8 mouse cellular contexts compared by ENCODE assay signal in genomic region chr17:87612796-87613195, GRCm38 (mm10). TPM values are rescaled to one million over a fixed set of nuclear protein-coding genes. Genes with fewer than 3 reads are reported as not detected.
DNase-seq lines count a peak whose midpoint lies in the region; ATAC-seq lines count a peak whose summit lies in the region.
"Had no signal": no experiment of that assay in that cellular context is flagged by ENCODE, and none has a peak within 500 bp of the region (broad histone marks: within the 10 kb centered on the region; RNA-seq: fewer than 3 reads in every experiment).

No protein-coding gene starts in this region.

- H3K4me3 ChIP-seq in embryonic facial prominence, embryonic 14.5 days (ENCODE audit: low read depth, low read length): peak overlapping the region; percentile 40
- peak overlapping the region; percentile 41 for H3K4me3 ChIP-seq in hindbrain, embryonic 15.5 days
- peak overlapping the region; percentile 40 for H3K4me3 ChIP-seq in midbrain, embryonic 12.5 days

- H3K27ac ChIP-seq in embryonic facial prominence, embryonic 14.5 days (replicated peaks; ENCODE audit: low read depth, low read length): peak overlapping the region; percentile 96
- peak overlapping the region; percentile 99 for H3K27ac ChIP-seq in hindbrain, embryonic 15.5 days (replicated peaks)
- H3K27ac ChIP-seq in midbrain, embryonic 12.5 days (replicated peaks): peak overlapping the region; percentile 98

- no peaks in the 10 kb centered on the region for H3K9me3 ChIP-seq in embryonic facial prominence, embryonic 14.5 days (ENCODE audit: control insufficient read depth, low read length)
- no peaks in the 10 kb centered on the region for H3K9me3 ChIP-seq in hindbrain, embryonic 15.5 days
- no peaks in the 10 kb centered on the region for H3K9me3 ChIP-seq in midbrain, embryonic 12.5 days

- H3K9ac ChIP-seq in embryonic facial prominence, embryonic 14.5 days (ENCODE audit: low read depth, low read length): peak overlapping the region; percentile 65
- H3K9ac ChIP-seq in hindbrain, embryonic 15.5 days: peak overlapping the region; percentile 54
- peak overlapping the region; percentile 74 for H3K9ac ChIP-seq in midbrain, embryonic 12.5 days (replicated peaks)

- 29% methylated on average over 18 of the region's 18 CpGs for WGBS in embryonic facial prominence, embryonic 14.5 days
- 16% methylated on average over 18 of the region's 18 CpGs for WGBS in hindbrain, embryonic 15.5 days
- 19% methylated on average over 18 of the region's 18 CpGs for WGBS in midbrain, embryonic 12.5 days

- no peaks in the 10 kb centered on the region for H3K27me3 ChIP-seq in embryonic facial prominence, embryonic 14.5 days (replicated peaks; ENCODE audit: control insufficient read depth, insufficient read depth, low read length)
- no peaks in the 10 kb centered on the region for H3K27me3 ChIP-seq in hindbrain, embryonic 15.5 days
- no peaks in the 10 kb centered on the region for H3K27me3 ChIP-seq in midbrain, embryonic 12.5 days

- H3K4me1 ChIP-seq in embryonic facial prominence, embryonic 14.5 days (ENCODE audit: control insufficient read depth, insufficient read depth, low read length): 0 out of 2 replicates have a peak, but pooled peaks cover 4% of the 10 kb centered on the region
- H3K4me1 ChIP-seq in hindbrain, embryonic 15.5 days (replicated peaks): peaks cover 29% of the 10 kb centered on the region
- peaks cover 17% of the 10 kb centered on the region for H3K4me1 ChIP-seq in midbrain, embryonic 12.5 days

- peak; percentile 26 for DNase-seq in right cerebral cortex, postnatal 4 days
- no peak for DNase-seq in right cerebral cortex, adult 2 months (ENCODE audit: low spot score in 2 of 2)
- DNase-seq in embryonic facial prominence, embryonic 14.5 days (ENCODE audit: low spot score): no peak
- DNase-seq in adrenal gland, adult 18-20 months (ENCODE audit: low spot score in 2 of 2): no peak
- DNase-seq in layer of hippocampus, adult 11-12 months (ENCODE audit: low spot score): no peak

- H3K36me3 ChIP-seq in embryonic facial prominence, embryonic 14.5 days (ENCODE audit: control insufficient read depth, insufficient read depth, low read length): no peaks in the 10 kb centered on the region
- H3K36me3 ChIP-seq in hindbrain, embryonic 15.5 days: no peaks in the 10 kb centered on the region
- no peaks in the 10 kb centered on the region for H3K36me3 ChIP-seq in midbrain, embryonic 12.5 days

- peak overlapping the region; percentile 58 for H3K4me2 ChIP-seq in embryonic facial prominence, embryonic 14.5 days (ENCODE audit: low read depth, low read length)
- peak overlapping the region; percentile 62 for H3K4me2 ChIP-seq in hindbrain, embryonic 15.5 days
- H3K4me2 ChIP-seq in midbrain, embryonic 12.5 days (replicated peaks): peak overlapping the region; percentile 63

- ATAC-seq in embryonic facial prominence, embryonic 14.5 days (ENCODE audit: low read depth): peak; percentile 7; the same call in 1 of the 2 replicates
- ATAC-seq in hindbrain, embryonic 15.5 days (ENCODE audit: low FRiP score, low read depth): 0 out of 2 replicates have a peak, but pooled peaks have one; percentile 29
- ATAC-seq in midbrain, embryonic 12.5 days (ENCODE audit: low FRiP score, low read depth): peak; percentile 34

RNA-seq across cellular contexts. Expression of gene Epcam, which starts 23.0 kb away (rescaled TPM):
- polyA plus RNA-seq in embryonic facial prominence, embryonic 14.5 days (2014; fragmentation: Nextera tagmentation; extraction: Ambion mirVana): 88.9 and 110 TPM in 2 replicates
- polyA plus RNA-seq in hindbrain, embryonic 15.5 days (2015; fragmentation: Nextera tagmentation; extraction: Ambion mirVana): 4.2 and 5.3 TPM in 2 replicates
- polyA plus RNA-seq in midbrain, embryonic 12.5 days (2016; fragmentation: Nextera tagmentation; extraction: Ambion mirVana): 5.4 and 7.6 TPM in 2 replicates
- not detected for total RNA-seq in adrenal gland, adult 18-20 months (2021)
- total RNA-seq: common myeloid progenitor, adult 5-6 weeks had no signal

RNA-seq across cellular contexts. Expression of gene Msh2, which starts 59.3 kb away (rescaled TPM):
- polyA plus RNA-seq in embryonic facial prominence, embryonic 14.5 days (2014; fragmentation: Nextera tagmentation; extraction: Ambion mirVana): 31.7 and 41.1 TPM in 2 replicates
- polyA plus RNA-seq in hindbrain, embryonic 15.5 days (2015; fragmentation: Nextera tagmentation; extraction: Ambion mirVana): 60.1 and 62.0 TPM in 2 replicates
- 116 and 118 TPM in 2 replicates for polyA plus RNA-seq in midbrain, embryonic 12.5 days (2016; fragmentation: Nextera tagmentation; extraction: Ambion mirVana)
- total RNA-seq in adrenal gland, adult 18-20 months (2021): 10 to 100 TPM; 11.6 to 13.8 TPM

Comparison
In these comparisons a context has a peak if more than half of its experiments do, and no peak if none do; other contexts are left out.
1. RNA of gene Epcam, which starts 23.0 kb away (polyA plus RNA-seq): 88.9 to 110 TPM in embryonic facial prominence, embryonic 14.5 days; 5.4 to 7.6 TPM in midbrain, embryonic 12.5 days and 4.2 to 5.3 TPM in hindbrain, embryonic 15.5 days; every median in the first group is over 10 times any median in the second.
2. Peak in every context shown above with its lines, with median percentiles within 50 percentile points of each other: ATAC-seq, H3K27ac ChIP-seq, H3K4me2 ChIP-seq, H3K4me3 ChIP-seq and H3K9ac ChIP-seq.